Mouse (Mus musculus): ENCODE measurements around the gene Xpr1.
A peak's percentile ranks its signal among the peaks of the same experiment; 100 is the strongest.
"Not testable (repeated sequence)": the region's sequence is repeated elsewhere in the genome, so short reads cannot be mapped to it uniquely, and the experiment has no call there.

Gene Xpr1

DNA sequence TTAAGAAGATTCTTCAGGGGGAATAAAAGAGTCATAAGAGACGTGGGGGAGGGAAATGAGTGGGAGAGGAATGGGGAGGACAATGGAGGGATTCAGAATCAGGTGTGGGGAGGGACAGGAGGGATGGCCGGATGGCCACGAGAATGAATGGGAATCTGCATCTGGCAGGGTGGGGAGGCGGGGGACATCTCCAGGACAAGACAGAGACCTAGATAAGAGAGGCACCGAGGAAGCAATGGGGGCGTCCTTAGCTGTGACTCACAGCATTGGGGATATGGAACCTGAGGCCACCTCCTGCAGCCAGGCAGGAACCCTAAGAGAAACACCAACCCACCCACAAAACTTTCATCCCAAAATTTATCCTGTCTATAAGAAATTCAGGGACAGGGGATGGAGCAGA is 81.3 kb downstream of the Xpr1 start:
- no peak for DNase-seq (ENCODE audit: low spot score)

DNA sequence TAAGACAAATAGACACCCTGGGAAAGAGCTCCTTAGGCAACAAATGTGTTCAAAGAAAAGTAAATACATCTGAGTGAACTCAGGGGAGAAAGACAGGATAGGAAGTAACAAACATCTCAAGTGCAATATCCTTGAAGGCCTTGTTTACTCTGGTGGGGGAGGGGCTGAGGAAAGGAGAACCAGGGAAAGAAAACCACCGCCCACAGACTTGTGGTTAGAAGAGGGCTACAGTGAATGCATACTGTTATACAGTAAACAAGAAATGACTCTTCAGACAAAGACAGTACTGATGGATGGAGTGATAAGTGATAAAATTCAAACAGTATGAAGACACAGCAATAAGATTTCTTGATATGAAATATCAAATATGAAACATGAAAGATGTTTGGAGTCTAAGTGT is 95.0 kb downstream of the Xpr1 start:
- peak; percentile 66 for DNase-seq (ENCODE audit: low spot score)

DNA sequence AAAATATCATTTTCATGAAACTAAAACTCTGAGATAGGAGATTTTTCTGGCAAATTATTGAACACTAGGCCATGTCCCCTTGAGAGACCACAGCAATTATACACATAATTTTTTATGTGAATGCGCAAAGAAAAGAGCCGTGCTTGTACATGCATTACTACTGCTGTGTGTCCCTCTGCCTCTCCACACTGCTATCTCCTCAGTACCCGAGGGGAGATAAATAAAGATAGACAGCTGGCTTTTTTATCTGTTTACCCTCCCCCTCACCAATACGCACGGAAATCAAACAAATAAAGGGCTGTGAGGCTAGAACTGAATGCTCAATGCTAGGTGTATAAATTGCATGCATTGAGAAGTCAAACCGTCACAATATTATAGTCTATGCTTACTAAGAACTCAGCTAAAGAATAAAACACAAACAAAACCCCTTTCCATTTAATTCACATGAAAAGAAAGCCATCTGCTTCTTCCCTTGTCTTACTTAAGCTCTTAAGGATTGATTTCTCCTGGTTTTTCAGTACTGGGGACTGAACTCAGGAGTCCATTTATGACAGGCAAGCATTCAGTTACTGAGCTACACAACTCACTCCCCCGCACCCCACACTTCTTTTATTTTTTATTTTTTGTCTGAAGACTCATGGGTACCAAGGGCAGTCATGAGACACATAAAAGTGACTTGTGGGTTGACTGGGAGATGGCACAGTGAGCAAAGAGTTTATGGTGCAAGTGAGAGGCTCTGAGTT is 97.0 kb downstream of the Xpr1 start:
- no peak for DNase-seq (ENCODE audit: low spot score)

DNA sequence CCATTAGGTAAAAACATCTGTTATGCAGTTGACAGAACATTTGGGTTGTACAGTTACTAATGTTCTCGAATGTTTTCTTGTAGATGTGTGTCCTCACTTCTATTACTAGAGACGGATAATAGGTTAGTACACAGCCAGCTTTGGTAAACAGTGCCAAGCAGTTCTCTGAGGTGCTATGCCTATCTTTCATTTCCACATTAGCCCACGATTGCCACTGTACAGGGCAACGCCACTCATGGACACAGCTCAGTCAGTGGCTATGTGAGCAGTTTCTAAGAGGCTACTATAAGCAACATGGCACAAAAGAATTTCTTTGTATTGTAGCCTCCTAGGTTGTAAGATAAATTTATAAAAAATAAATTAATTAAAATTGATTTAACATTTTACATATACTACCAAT is 97.7 kb downstream of the Xpr1 start:
- DNase-seq (ENCODE audit: low spot score), result no peak

DNA sequence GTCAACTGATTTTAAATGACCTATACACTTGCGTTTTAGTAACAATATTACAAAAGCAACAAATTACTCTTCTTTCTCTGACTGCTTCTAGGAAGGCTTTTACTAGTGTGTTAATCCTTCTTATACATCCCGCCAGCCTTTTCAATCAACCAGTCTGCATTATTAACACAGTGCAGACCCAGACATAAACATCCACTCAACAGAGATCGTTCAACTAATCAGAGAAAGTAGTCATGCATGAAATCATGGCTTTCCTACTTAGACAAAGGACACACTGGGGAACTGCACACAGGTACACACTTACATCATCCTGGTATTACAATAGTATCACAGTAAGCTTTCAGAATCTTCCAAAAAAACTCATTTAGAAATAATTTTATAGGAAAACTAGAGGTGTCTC is 105.5 kb downstream of the Xpr1 start:
- DNase-seq (ENCODE audit: low spot score), result no peak

DNA sequence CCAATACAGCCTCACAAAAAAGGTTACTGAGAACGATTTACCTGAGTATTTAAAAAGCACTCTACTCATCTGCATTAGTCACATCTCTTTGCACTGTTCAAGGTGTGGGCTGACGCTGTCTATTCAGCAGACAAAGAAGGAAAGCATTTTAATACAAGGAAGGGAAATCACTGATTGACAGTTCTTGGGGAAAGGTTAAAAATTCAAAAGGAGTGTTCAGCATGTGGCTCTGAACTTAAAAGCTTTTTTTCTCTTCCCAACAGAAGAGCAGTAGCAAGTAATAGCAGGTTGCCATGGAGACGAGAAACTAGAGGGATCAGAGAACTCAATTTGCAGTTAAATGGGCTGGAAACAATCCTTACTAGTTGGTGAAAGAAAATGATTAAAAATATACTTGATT is 110.3 kb downstream of the Xpr1 start:
- DNase-seq (ENCODE audit: low spot score), result no peak

DNA sequence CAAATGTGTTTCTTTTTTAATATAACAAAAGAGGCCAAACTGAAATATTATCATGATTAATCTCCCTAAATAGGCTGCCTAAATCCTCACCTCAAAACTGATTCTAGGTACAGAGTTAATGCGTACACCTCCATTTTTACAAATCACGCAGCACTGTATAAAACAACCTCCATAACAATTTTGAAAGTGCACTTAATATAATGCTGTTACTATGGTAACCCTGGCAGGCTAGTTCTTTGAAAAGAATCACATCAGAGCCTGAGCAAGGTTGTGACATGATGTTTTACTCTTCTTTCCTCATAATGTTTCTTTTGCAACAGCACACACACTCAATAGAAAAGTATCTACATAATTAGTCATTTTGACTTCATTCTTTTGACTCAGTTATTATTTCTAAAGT is 113.8 kb downstream of the Xpr1 start:
- DNase-seq (ENCODE audit: low spot score), result no peak

DNA sequence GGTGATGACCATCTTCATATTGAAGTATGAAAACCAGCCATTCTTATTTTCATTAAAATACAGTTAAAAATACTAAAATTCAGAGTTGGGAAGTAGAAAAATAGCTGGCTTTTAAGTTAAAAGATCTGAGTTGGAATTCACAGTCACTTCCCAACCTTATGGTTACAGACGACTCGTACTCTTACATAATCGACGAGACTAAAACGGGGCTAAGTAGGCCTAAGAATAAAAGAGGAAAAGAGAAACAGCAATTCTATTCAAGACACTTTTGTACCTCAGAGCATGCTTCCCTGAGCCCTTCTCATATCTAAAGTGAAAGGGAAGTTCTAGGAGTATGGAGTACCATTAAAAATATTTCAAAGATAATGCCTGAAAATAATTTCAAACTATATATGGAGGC is 119.6 kb downstream of the Xpr1 start:
- DNase-seq (ENCODE audit: low spot score), result no peak

DNA sequence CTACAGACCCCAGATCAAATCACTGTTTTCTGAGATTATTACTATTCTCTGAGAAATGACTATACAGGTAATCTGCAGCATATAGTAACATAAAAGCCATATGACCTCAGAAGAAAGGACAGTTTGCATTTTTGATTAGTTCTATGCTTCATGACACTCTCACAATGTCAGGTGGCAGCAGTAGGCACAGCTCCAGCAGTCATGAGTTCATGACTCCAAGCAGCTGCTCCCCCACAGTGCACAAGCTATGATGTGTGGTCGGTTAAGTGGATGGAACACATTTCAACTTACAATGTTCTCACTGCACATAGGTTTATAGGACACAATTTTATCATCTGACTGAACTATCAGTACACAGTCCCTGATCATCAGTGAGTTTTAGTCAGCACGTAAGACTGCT is 120.0 kb downstream of the Xpr1 start:
- DNase-seq (ENCODE audit: low spot score), result no peak

DNA sequence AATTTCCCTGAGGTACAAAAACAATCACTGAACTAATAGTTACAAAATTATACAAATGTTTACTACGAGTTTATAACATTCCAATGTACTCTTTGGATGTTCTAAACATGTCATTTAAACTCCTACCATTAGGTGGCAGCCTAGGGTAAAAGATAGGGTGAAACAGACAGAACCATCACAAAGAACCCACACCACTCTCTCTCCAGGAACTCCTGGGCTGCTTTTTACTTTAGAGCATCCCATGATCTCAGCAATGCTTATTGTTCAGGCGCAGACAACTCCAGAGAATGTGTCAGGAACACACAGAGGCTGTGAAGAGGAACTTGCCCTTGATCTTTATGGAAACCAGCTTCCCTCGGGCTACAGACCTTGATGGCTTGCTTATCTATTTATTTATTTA is 123.8 kb downstream of the Xpr1 start:
- peak; percentile 37 for DNase-seq (ENCODE audit: low spot score)

DNA sequence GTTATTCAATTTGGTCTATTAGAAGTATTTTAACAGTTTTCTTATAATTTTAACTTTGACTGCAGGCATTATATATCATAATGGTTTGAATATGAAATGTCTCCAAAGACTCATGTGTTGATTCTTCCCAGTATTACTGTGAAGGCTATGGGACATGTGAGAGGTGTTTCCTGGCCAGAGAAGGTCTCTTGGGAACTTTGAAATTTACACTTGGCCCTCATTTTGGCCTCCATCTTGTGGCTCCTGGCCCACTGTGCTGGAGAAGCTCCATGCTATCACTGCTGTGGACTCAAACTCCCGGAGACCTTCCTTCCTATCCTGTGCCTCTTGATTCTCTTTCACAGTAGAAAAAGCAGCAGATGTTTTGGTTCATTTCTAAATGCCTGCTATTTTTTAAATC is 127.8 kb downstream of the Xpr1 start:
- DNase-seq (ENCODE audit: low spot score), result no peak

DNA sequence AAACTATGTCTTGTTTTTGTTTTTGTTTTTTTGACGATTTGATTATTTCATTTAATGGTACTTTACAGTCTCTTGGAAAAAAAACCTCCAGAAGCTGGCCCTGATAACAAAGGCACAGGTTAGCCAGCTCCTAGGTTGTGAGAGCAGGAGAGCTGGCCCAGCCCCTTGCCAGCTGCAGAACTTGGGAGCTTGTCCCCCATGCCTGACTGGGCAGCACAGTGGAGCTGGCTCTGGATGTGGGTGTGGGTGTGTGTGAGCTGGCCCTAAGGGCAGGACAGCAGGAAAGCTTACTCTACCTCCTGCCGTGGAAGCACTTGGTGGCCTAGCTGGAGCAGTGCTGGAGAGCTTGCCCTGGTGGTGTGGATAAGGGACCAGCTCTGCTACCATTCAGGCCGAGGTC is 129.2 kb downstream of the Xpr1 start:
- no peak for DNase-seq (ENCODE audit: low spot score)

DNA sequence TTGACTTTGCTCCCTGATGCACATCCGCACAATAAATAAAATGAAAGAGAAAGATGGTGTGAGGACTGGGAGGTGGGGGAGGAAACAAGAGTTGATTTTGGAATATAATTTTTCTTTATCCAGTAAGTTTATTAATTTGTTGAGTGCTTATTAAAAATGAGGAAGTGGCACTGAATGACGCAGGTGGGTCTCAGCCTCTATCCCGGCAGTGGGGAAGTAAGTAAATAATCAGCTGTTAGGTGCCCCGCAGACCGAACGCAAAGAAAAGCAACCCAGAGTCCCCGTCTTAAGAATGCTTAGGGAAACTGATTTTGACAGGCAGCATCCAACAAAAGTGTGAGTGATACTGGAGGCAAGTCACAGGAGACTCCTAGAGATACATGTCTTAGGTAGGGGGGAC is 133.4 kb downstream of the Xpr1 start:
- DNase-seq (ENCODE audit: low spot score), result no peak

DNA sequence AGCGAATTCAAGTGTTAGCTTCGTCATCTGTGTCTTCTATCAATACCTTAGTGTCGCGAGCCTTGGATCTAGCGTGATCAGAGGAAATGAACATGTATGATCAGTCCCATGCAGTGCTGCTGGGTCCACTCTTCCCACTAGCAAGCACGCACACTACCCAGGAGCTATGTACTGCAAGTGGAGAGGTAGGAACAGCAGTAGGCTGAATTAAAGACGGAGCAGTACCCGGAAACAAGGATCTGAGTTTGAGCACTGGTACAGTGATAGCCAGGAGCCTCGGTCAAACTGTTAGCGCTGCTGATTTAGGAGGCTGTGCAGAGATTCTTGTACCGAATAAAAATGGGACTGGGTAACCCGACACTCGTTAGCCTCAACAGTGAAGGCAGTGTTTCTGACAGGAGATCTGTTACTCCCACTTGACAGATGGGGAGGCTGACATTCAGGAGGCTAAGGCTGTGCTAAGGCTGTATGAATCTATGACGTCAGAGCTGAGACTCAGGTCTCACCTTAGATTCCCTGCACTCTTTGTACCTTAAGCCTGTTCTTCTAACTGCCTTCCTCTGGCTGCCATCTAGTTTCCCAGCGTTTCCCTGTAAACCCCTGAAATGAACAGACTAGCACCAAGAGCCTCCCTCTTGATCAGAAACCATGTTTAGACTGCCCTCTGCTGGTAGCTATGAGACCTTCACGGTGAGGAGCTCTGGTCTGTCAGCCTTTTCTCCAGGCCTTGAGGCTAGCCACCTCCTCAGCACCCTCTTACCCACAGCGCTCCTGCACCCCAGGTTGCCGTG is 136.0 kb downstream of the Xpr1 start:
- DNase-seq (ENCODE audit: low spot score), result peak; percentile 75

DNA sequence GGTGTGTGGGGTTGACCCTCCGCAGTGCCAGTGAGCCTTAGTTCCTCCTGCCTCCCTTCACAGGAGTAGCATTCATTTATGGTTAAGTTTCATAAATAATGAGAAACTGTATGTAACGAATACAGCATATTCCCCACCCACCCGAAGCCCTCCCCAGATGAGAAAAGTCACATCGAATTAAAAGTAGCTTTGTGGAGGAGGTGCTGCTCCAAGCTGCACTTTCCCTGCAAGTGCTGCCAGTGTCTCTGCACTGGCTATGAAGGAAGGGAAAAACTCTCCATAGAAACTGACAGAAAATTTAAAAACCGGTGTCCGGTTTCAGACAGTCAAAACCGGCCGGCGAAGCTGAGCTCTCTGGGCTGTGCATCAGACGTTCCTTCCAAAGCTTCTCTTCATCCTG is 136.9 kb downstream of the Xpr1 start:
- DNase-seq (ENCODE audit: low spot score), result no peak

DNA sequence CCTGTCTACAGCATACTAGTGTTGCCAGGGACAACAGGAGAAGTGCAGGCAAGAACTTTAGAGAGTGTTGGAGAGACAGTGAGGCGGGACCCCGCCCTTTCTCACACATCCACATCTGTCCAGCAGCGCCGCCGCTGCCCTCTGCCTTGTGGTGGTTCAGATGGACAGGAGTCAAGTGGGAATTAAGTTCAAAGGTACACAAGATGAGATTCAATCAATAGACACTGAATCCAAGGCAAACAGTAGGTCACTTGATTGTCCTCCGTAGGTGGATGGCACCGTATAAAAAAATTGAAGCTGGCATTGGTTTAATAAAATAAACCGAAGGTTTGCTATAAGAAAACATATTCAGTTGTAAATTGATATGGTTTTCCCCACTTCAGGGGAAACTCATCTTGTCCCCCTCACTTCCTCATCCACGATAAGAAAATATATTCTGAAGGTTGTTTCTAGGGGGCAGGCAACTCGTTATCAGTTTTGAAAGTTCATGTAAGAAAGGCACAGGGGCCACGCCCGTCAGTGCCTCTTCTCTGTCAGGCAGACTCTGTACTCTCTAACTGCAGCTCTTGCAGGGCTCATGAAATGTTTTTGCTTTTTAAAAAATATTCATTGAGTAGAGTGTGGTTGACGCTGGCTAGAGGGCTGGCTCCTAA is 140.7 kb downstream of the Xpr1 start:
- no peak for DNase-seq (ENCODE audit: low spot score)

DNA sequence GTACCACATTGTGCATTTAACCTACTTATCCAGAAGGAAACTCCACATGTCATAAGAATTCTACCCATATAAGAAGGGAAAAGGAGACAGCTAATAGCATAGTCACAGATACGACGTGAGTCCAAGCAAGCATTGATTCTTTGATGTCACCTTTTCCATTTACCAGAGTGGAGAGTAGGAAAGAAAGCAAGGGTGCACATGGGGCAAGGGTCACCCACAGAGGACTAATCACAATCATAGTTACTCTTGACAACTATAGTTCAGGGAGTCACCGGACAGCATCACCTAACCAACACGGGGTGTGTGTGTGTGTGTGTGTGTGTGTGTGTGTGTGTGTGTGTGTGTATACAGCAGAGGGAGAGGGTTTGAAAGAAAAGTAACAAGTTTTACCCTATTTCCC is 141.4 kb downstream of the Xpr1 start:
- DNase-seq (ENCODE audit: low spot score), result no peak

DNA sequence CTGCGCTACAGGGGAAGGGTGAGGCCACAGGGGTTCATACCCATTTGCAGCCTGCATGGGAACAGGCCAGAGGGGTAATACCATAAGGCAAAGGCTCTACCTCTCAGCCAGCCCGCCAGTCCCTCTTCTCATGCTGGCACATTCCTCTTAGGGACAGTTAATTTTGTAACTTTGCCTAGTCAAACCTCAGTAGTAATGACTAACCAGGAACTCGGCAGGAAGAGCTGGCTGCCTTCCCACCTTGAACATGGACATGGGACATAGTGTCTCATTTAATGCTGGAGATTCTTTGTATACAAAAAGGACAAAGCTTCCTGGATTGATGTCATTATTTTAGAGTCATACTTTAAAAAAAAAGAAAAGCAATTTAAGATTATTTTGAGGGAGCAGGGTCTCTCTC is 142.2 kb downstream of the Xpr1 start:
- DNase-seq (ENCODE audit: low spot score), result no peak

DNA sequence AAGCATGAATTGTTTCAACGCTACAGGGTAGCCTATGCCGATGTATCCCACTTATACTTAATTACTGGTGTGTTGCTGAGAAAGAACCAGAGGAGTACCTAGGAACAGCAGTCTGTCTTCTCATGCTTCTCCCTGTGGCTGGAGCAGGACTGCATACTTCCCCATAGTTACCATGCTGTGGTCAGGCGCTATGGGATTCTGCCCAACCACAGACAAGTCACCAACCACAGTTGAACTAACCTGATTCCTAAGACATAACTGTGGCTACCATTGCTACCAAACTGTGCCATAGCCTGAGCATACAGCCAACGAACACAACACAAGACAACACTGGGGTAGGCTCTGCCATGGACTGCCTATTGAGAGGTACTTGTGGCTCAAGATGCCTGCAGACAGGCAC is 144.3 kb downstream of the Xpr1 start:
- no peak for DNase-seq (ENCODE audit: low spot score)

DNA sequence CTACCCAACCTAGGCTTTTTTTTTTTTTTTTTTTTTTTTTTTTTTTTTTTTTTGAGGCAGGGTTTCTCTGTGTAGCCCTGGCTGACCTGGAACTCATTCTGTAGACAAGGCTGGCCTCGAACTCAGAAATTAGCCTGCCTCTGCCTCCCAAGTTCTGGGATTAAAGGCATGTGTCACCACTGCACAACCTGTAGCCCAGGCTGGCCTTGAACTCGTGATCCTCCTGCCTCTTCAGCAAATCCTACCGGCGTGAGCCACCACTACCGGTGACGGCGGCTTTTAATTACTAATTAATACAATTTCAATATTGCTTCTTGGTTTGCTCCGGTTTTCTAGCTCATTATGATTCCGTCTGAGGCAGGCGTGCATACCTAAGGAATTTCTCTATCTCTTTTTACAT is 154.7 kb downstream of the Xpr1 start:
- not testable (repeated sequence) for DNase-seq (ENCODE audit: low spot score)

DNA sequence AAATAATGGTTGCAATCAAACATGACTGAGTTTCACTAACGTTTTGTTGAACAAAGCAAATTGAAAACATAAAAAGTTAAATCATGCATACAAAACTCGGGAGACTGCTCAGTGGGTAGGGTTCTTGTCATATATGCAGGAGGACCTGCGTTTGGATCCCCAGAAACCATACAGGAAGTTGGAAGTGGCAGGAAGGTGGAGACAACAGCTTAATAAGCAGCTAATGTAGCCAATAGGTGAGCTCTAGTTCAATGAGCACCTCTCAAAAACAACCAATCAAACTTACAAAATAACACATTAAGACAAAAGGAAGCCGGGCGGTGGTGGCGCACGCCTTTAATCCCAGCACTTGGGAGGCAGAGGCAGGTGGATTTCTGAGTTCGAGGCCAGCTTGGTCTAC is 162.9 kb downstream of the Xpr1 start:
- DNase-seq (ENCODE audit: low spot score), result no peak

DNA sequence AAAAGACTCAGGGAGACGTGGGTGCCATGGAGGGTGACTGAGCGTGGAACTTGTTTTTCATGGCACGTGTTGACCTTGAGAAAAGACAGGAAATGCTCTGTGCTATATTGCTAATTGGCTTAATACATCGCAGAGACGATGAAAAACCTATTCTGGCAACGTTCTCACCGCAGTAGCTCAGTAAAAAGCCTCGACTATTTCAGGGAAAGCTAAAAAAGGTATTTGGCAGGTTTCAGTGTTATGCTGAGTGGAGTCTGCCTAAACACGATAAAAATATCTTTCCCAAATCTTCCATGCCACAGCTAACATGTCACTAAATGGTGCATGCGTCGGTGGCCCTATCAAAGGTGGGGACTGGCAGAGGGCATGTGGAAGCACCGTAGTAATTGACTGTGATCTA is 164.1 kb downstream of the Xpr1 start:
- DNase-seq (ENCODE audit: low spot score), result no peak

DNA sequence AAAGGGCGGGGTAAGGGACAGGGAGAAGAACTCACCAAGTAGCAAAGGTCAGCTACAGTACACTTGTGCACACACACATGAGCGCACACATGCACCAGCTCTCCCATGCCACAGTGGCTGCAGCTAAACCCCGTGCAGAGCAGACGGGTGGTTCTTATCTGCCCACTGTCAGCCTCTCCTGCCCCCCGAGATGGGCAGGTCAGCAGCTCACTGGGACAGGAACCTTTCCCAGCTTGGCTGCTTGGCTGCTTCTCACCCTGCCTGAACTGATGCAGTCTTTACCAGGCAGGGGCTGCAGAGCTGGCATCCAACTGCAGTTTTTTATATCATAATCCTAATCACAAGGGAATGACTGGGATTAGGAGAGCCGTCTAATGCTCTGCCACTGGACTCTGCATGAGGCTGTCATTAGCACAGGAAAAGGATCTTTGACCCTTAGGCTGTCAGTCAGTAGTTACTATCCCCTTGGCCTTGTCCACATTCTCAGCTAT is 164.5 kb downstream of the Xpr1 start:
- peak; percentile 48 for DNase-seq (ENCODE audit: low spot score)

All from yolk sac, embryonic 10.5 days (tissue).